27 mouse cellular contexts compared by ENCODE assay signal in genomic region chr11:106025774-106026173, GRCm38 (mm10). TPM values are rescaled to one million over a fixed set of nuclear protein-coding genes. Genes with fewer than 3 reads are reported as not detected.
DNase-seq lines count a peak whose midpoint lies in the region; ATAC-seq and TF ChIP-seq lines count a peak whose summit lies in the region.
"Had no signal": no experiment of that assay in that cellular context is flagged by ENCODE, and none has a peak within 500 bp of the region (broad histone marks: within the 10 kb centered on the region; RNA-seq: fewer than 3 reads in every experiment).

No protein-coding gene starts in this region.

- intact Hi-C loops in left cerebral cortex, postnatal 14 days (cut with DNase I): loop anchor here (2.0 kb wide), 1 partner anchor 97 kb away; no protein-coding TSS in a partner anchor

- no peak overlapping the region for H3K9ac ChIP-seq in liver, embryonic 12.5 days
- no peak overlapping the region for H3K9ac ChIP-seq in liver, postnatal 0 days (replicated peaks)
- no peak overlapping the region for H3K9ac ChIP-seq in liver, embryonic 15.5 days
- H3K9ac ChIP-seq: heart, embryonic 15.5 days; hindbrain, embryonic 14.5 days; intestine, embryonic 15.5 days had no signal

- H3K27me3 ChIP-seq in liver, embryonic 12.5 days (replicated peaks): peaks cover 48% of the 10 kb centered on the region
- peaks cover 57% of the 10 kb centered on the region for H3K27me3 ChIP-seq in liver, postnatal 0 days (ENCODE audit: insufficient read depth, low read length)
- peaks cover 63% of the 10 kb centered on the region for H3K27me3 ChIP-seq in liver, embryonic 15.5 days

- no peak for TF ChIP-seq EP300 in liver, postnatal 0 days (IDR thresholded peaks at IDR 0.05; ENCODE audit: low read depth)

- H3K4me1 ChIP-seq in liver, embryonic 12.5 days: peaks cover 20% of the 10 kb centered on the region
- H3K4me1 ChIP-seq in liver, postnatal 0 days (ENCODE audit: insufficient read depth): 0 out of 2 replicates have a peak, but pooled peaks cover 3% of the 10 kb centered on the region
- peaks cover 21% of the 10 kb centered on the region for H3K4me1 ChIP-seq in liver, embryonic 15.5 days (replicated peaks)
- H3K4me1 ChIP-seq: heart, embryonic 15.5 days had no signal

- H3K36me3 ChIP-seq in liver, embryonic 12.5 days: peaks cover 13% of the 10 kb centered on the region
- peaks cover 6% of the 10 kb centered on the region; the same call in 1 of the 2 replicates for H3K36me3 ChIP-seq in liver, postnatal 0 days (replicated peaks; ENCODE audit: insufficient read depth, low read length)
- peaks cover 10% of the 10 kb centered on the region; the same call in 1 of the 2 replicates for H3K36me3 ChIP-seq in liver, embryonic 15.5 days (replicated peaks)
- H3K36me3 ChIP-seq: heart, embryonic 15.5 days; intestine, embryonic 15.5 days had no signal

- H3K4me2 ChIP-seq in liver, embryonic 12.5 days: no peak overlapping the region
- no peak overlapping the region for H3K4me2 ChIP-seq in liver, postnatal 0 days (ENCODE audit: low read depth, low read length)
- no peak overlapping the region for H3K4me2 ChIP-seq in liver, embryonic 15.5 days
- H3K4me2 ChIP-seq: heart, embryonic 15.5 days; hindbrain, embryonic 14.5 days; intestine, embryonic 15.5 days had no signal

- H3K9me3 ChIP-seq in liver, embryonic 12.5 days (replicated peaks): no peaks in the 10 kb centered on the region
- no peaks in the 10 kb centered on the region for H3K9me3 ChIP-seq in liver, postnatal 0 days (ENCODE audit: low read length)
- no peaks in the 10 kb centered on the region for H3K9me3 ChIP-seq in liver, embryonic 15.5 days (replicated peaks)
- H3K9me3 ChIP-seq: forebrain, embryonic 10.5 days; heart, embryonic 10.5 days; heart, embryonic 15.5 days; intestine, embryonic 15.5 days had no signal

- H3K27ac ChIP-seq in liver, embryonic 12.5 days: no peak overlapping the region
- H3K27ac ChIP-seq in liver, postnatal 0 days (ENCODE audit: low read depth): no peak overlapping the region
- H3K27ac ChIP-seq in liver, embryonic 15.5 days (replicated peaks): no peak overlapping the region
- H3K27ac ChIP-seq: forebrain, embryonic 10.5 days; heart, embryonic 10.5 days; heart, embryonic 15.5 days; hindbrain, embryonic 14.5 days; intestine, embryonic 15.5 days had no signal

- H3K4me3 ChIP-seq in liver, embryonic 12.5 days: no peak overlapping the region
- no peak overlapping the region for H3K4me3 ChIP-seq in liver, postnatal 0 days (ENCODE audit: low read depth, low read length)
- no peak overlapping the region for H3K4me3 ChIP-seq in liver, embryonic 15.5 days (replicated peaks)
- H3K4me3 ChIP-seq: forebrain, embryonic 10.5 days; heart, embryonic 10.5 days; heart, embryonic 15.5 days; intestine, embryonic 15.5 days had no signal

- 26% methylated on average over 3 of the region's 3 CpGs for WGBS in liver, embryonic 12.5 days (ENCODE audit: insufficient replicate concordance)
- 58% methylated on average over 3 of the region's 3 CpGs for WGBS in liver, postnatal 0 days (ENCODE audit: insufficient replicate concordance)
- 35% methylated on average over 3 of the region's 3 CpGs for WGBS in liver, embryonic 15.5 days (ENCODE audit: insufficient replicate concordance)

- no peak for TF ChIP-seq CTCF in liver, postnatal 0 days (IDR thresholded peaks at IDR 0.05; ENCODE audit: low read depth)

- peak; percentile 69 for ATAC-seq in liver, embryonic 12.5 days
- ATAC-seq in liver, postnatal 0 days: no peak
- peak; percentile 57; the same call in 1 of the 2 replicates for ATAC-seq in liver, embryonic 15.5 days (ENCODE audit: insufficient read depth)
- ATAC-seq: activated CD4-positive, CD25-positive, alpha-beta regulatory T cell, adult 4 months; forebrain, embryonic 14.5 days; Patski had no signal

- no peak for DNase-seq in liver, postnatal 0 days
- peak; percentile 37 for DNase-seq in c-Kit-positive CD71-positive TER-119-positive erythroid progenitor cells, embryonic 14.5 days (ENCODE audit: low spot score)
- DNase-seq in frontal cortex, adult 2 months (ENCODE audit: extremely low spot score in 1 of 2, low spot score in 1 of 2): no peak
- no peak for DNase-seq in cerebellum, adult 9-10 months
- DNase-seq in left cerebral cortex, postnatal 14 days (ENCODE audit: low spot score in 2 of 2): no peak
- DNase-seq: adrenal gland, postnatal 14 days; cerebellum, adult 2 months; cerebellum, postnatal 14 days; gastrocnemius, postnatal 36 days; heart, adult 18-20 months; heart, postnatal 14 days had no signal

RNA-seq across cellular contexts. Expression of gene Dcaf7, which starts 10.9 kb away (rescaled TPM):
- 41.5 and 43.0 TPM in 2 replicates for polyA plus RNA-seq in liver, embryonic 12.5 days (2016; fragmentation: Nextera tagmentation; extraction: Ambion mirVana)
- 18.6 and 20.6 TPM in 2 replicates for polyA plus RNA-seq in liver, postnatal 0 days (2015; fragmentation: Nextera tagmentation; extraction: Ambion mirVana)
- polyA plus RNA-seq in liver, embryonic 15.5 days (2015; fragmentation: Nextera tagmentation; extraction: Ambion mirVana): 26.6 and 29.6 TPM in 2 replicates
- polyA plus RNA-seq in frontal cortex, adult 2 months (2012; rRNA removed): 127 and 132 TPM in 2 replicates
- total RNA-seq in left cerebral cortex, postnatal 14 days (2021): 100 to 1,000 TPM; 209 to 210 TPM

RNA-seq across cellular contexts. Expression of gene Kcnh6, which starts 17.9 kb away (rescaled TPM):
- polyA plus RNA-seq in liver, embryonic 12.5 days (2016; fragmentation: Nextera tagmentation; extraction: Ambion mirVana): 0.06 and 0.08 TPM in 2 replicates
- polyA plus RNA-seq in liver, postnatal 0 days (2015; fragmentation: Nextera tagmentation; extraction: Ambion mirVana): 0.02 TPM in 1 of 2 replicates, not detected in the other
- polyA plus RNA-seq in liver, embryonic 15.5 days (2015; fragmentation: Nextera tagmentation; extraction: Ambion mirVana): 0.05 and 0.07 TPM in 2 replicates
- polyA plus RNA-seq in frontal cortex, adult 2 months (2012; rRNA removed): 4.5 and 4.6 TPM in 2 replicates
- 1 to 10 TPM; 1.5 to 1.7 TPM for total RNA-seq in left cerebral cortex, postnatal 14 days (2021)
- total RNA-seq: common myeloid progenitor, adult 5-6 weeks; gastrocnemius, adult 8-10 months; gastrocnemius, postnatal 36 days had no signal
- polyA plus RNA-seq: activated CD4-positive, CD25-positive, alpha-beta regulatory T cell, adult 4 months; Patski had no signal

RNA-seq across cellular contexts. Expression of gene Ace3, which starts 31.3 kb away (rescaled TPM):
- not detected in 2 replicates for polyA plus RNA-seq in liver, embryonic 12.5 days (2016; fragmentation: Nextera tagmentation; extraction: Ambion mirVana)
- polyA plus RNA-seq in liver, postnatal 0 days (2015; fragmentation: Nextera tagmentation; extraction: Ambion mirVana): not detected in 2 replicates
- not detected in 2 replicates for polyA plus RNA-seq in liver, embryonic 15.5 days (2015; fragmentation: Nextera tagmentation; extraction: Ambion mirVana)
- polyA plus RNA-seq in frontal cortex, adult 2 months (2012; rRNA removed): not detected in 2 replicates
- total RNA-seq in left cerebral cortex, postnatal 14 days (2021): not detected
- total RNA-seq: adrenal gland, adult 18-20 months; adrenal gland, postnatal 14 days; common myeloid progenitor, adult 5-6 weeks; ES-E14; gastrocnemius, adult 8-10 months; gastrocnemius, postnatal 36 days; heart, adult 18-20 months; heart, postnatal 14 days; hematopoietic stem cell, adult 5-6 weeks had no signal
- polyA plus RNA-seq: activated CD4-positive, CD25-positive, alpha-beta regulatory T cell, adult 4 months; cerebellum, adult 2 months; embryonic facial prominence, embryonic 14.5 days; forebrain, embryonic 10.5 days; forebrain, embryonic 14.5 days; heart, embryonic 10.5 days; heart, embryonic 15.5 days; hindbrain, embryonic 14.5 days; intestine, embryonic 15.5 days; Patski had no signal

RNA-seq across cellular contexts. Expression of gene Taco1, which starts 40.1 kb away (rescaled TPM):
- polyA plus RNA-seq in liver, embryonic 12.5 days (2016; fragmentation: Nextera tagmentation; extraction: Ambion mirVana): 9.6 and 10.6 TPM in 2 replicates
- polyA plus RNA-seq in liver, postnatal 0 days (2015; fragmentation: Nextera tagmentation; extraction: Ambion mirVana): 5.5 and 5.6 TPM in 2 replicates
- polyA plus RNA-seq in liver, embryonic 15.5 days (2015; fragmentation: Nextera tagmentation; extraction: Ambion mirVana): 6.1 and 6.4 TPM in 2 replicates
- 13.2 and 14.6 TPM in 2 replicates for polyA plus RNA-seq in frontal cortex, adult 2 months (2012; rRNA removed)
- total RNA-seq in left cerebral cortex, postnatal 14 days (2021): 10 to 100 TPM; 15.3 to 15.6 TPM

RNA-seq across cellular contexts. Expression of gene Ace, which starts 58.0 kb away (rescaled TPM):
- 0.07 TPM in 2 replicates for polyA plus RNA-seq in liver, embryonic 12.5 days (2016; fragmentation: Nextera tagmentation; extraction: Ambion mirVana)
- polyA plus RNA-seq in liver, postnatal 0 days (2015; fragmentation: Nextera tagmentation; extraction: Ambion mirVana): 0.07 and 0.09 TPM in 2 replicates
- 0.05 and 0.10 TPM in 2 replicates for polyA plus RNA-seq in liver, embryonic 15.5 days (2015; fragmentation: Nextera tagmentation; extraction: Ambion mirVana)
- polyA plus RNA-seq in frontal cortex, adult 2 months (2012; rRNA removed): 6.3 and 8.5 TPM in 2 replicates
- total RNA-seq in left cerebral cortex, postnatal 14 days (2021): 10 to 100 TPM in 1 of 2 experiments, 1 to 10 TPM in 1; 9.7 to 10.5 TPM
